Mouse (Mus musculus) R1 (cell line): Measurements from ENCODE around the gene Tenm4.

Source experiments
- DNase-seq: peaks from one replicate; pipeline ENCODE4 v3.0.0-alpha.2; 2018; ENCODE audit warnings: low read depth, low spot score

The Tenm4 gene

GRCm38 (mm10) chr7:96203812-96204560, 32.9 kb downstream of the Tenm4 start:
- peak; percentile 87 for DNase-seq

- peak; percentile 100 for DNase-seq
These were observed 33.8 kb downstream of the Tenm4 start for GRCm38 (mm10) chr7:96204809-96205350.

- peak; percentile 41 for DNase-seq
These were observed 36.0 kb downstream of the Tenm4 start for GRCm38 (mm10) chr7:96207071-96207470.

- DNase-seq: peak; percentile 78
These were observed 38.9 kb downstream of the Tenm4 start for GRCm38 (mm10) chr7:96209783-96210524.

- peak; percentile 72 for DNase-seq
These were observed 39.7 kb downstream of the Tenm4 start for GRCm38 (mm10) chr7:96210525-96211369.

GRCm38 (mm10) chr7:96211618-96212021, 40.6 kb downstream of the Tenm4 start:
- DNase-seq: peak; percentile 24

- no peak for DNase-seq
These were observed 41.2 kb downstream of the Tenm4 start for GRCm38 (mm10) chr7:96212224-96212591.

GRCm38 (mm10) chr7:96212592-96213541, 41.8 kb downstream of the Tenm4 start:
- DNase-seq: peak; percentile 95

GRCm38 (mm10) chr7:96213741-96214140, 42.7 kb downstream of the Tenm4 start:
- no peak for DNase-seq

GRCm38 (mm10) chr7:96214876-96215275, 43.8 kb downstream of the Tenm4 start:
- no peak for DNase-seq

GRCm38 (mm10) chr7:96215894-96216509, 45.0 kb downstream of the Tenm4 start:
- DNase-seq: no peak

- no peak for DNase-seq
These were observed 48.3 kb downstream of the Tenm4 start for GRCm38 (mm10) chr7:96219386-96219785.

GRCm38 (mm10) chr7:96220647-96221046, 49.6 kb downstream of the Tenm4 start:
- no peak for DNase-seq

- no peak for DNase-seq
These were observed 51.5 kb downstream of the Tenm4 start for GRCm38 (mm10) chr7:96222569-96222968.

- no peak for DNase-seq
These were observed 57.7 kb downstream of the Tenm4 start for GRCm38 (mm10) chr7:96228562-96229268.

GRCm38 (mm10) chr7:96230006-96230719, 59.1 kb downstream of the Tenm4 start:
- DNase-seq: no peak

GRCm38 (mm10) chr7:96230720-96231241, 59.7 kb downstream of the Tenm4 start:
- DNase-seq: peak; percentile 65

GRCm38 (mm10) chr7:96235847-96236246, 64.8 kb downstream of the Tenm4 start:
- DNase-seq: no peak

GRCm38 (mm10) chr7:96240661-96241060, 69.6 kb downstream of the Tenm4 start:
- no peak for DNase-seq
